Mouse (Mus musculus) embryonic fibroblast, embryonic 13.5 days (primary cell): ENCODE results near the gene Grin1.

Experiments used
- CTCF ChIP-seq: IDR thresholded peaks from 2 replicates; pipeline ENCODE4 v1.5.1; 2011; ENCODE audit warnings: mild to moderate bottlenecking, control low read depth, low read length, moderate library complexity, borderline replicate concordance; ENCODE audit not compliant: insufficient read depth
- POLR2A ChIP-seq: IDR thresholded peaks from 2 replicates; pipeline ENCODE4 v1.6.1; 2011; ENCODE audit warnings: low read depth, mild to moderate bottlenecking, control low read depth, low read length, moderate library complexity

DNA sequence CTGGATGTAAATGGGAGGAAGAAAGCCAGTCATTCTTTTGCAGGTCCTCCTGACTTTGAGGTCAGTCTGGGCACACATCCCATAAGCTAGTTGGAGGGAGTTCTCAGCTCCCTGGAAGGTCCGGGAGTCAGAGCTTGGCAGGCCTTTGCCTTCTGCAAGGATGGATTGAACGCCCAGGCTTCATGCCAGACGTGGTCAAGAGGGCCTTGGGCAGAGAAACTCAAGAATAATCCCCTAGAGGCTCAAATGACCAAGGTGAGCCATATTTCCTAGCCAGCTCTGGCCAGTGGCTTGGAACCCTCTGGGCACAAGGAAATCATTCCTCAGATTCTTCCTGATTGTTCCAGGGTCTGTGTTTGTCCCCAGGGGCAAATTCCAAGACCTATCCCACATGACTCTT is 54.1 kb downstream of the Grin1 start:
- no peak for TF ChIP-seq CTCF
- no peak for TF ChIP-seq POLR2A
